Mouse (Mus musculus): Measurements from ENCODE around the gene 2610028H24Rik. TPM values are rescaled to one million over a fixed set of nuclear protein-coding genes. Genes with fewer than 3 reads are reported as not detected.

2610028H24Rik gene
- polyA plus RNA-seq, 1 experiment from 2014 or later, result 0.09 TPM

GRCm38 (mm10) chr10:76493527-76493926 is 44.6 kb downstream of the 2610028H24Rik start:
- H3K4me1 ChIP-seq (replicated peaks), result peaks cover 16% of the 10 kb centered on the region; the same call in 1 of the 2 replicates
- no peak overlapping the region for H3K27ac ChIP-seq
- H3K4me3 ChIP-seq, result no peak overlapping the region
- H3K9me3 ChIP-seq (replicated peaks), result no peaks in the 10 kb centered on the region
- no peak overlapping the region for H3K4me2 ChIP-seq
- ATAC-seq (replicated peaks; ENCODE audit: insufficient number of reproducible peaks, insufficient read depth, low FRiP score, low read depth), result no peak
- no peaks in the 10 kb centered on the region for H3K27me3 ChIP-seq
- WGBS, result 58% methylated on average over 1 of the region's 1 CpGs
- peaks cover 59% of the 10 kb centered on the region; the same call in 1 of the 2 replicates for H3K36me3 ChIP-seq
- H3K9ac ChIP-seq, result no peak overlapping the region

- Histone ChIP-seq H3K27ac (peak overlapping the region; percentile 73), H3K4me3 (no peak overlapping the region), H3K27me3 (no peaks in the 10 kb centered on the region), H3K36me3 (peaks cover 57% of the 10 kb centered on the region), H3K9ac (no peak overlapping the region), H3K9me3 (replicated peaks) (no peaks in the 10 kb centered on the region), H3K4me1 (replicated peaks) (peaks cover 16% of the 10 kb centered on the region; the same call in 1 of the 2 replicates), H3K4me2 (no peak overlapping the region)
- ATAC-seq (replicated peaks; ENCODE audit: insufficient number of reproducible peaks, insufficient read depth, low FRiP score, low read depth), result no peak
- 82% methylated on average over 6 of the region's 6 CpGs for WGBS
Measured at GRCm38 (mm10) chr10:76495501-76495900, 46.6 kb downstream of the 2610028H24Rik start.

GRCm38 (mm10) chr10:76496366-76496765 is 47.5 kb downstream of the 2610028H24Rik start:
- Histone ChIP-seq H3K36me3 (peaks cover 55% of the 10 kb centered on the region), H3K9ac (no peak overlapping the region), H3K27me3 (no peaks in the 10 kb centered on the region), H3K27ac (peak overlapping the region; percentile 73), H3K4me1 (replicated peaks) (peaks cover 16% of the 10 kb centered on the region; the same call in 1 of the 2 replicates), H3K4me2 (peak overlapping the region; percentile 5), H3K9me3 (replicated peaks) (no peaks in the 10 kb centered on the region), H3K4me3 (no peak overlapping the region)
- no peak; the same call in 1 of the 2 replicates for ATAC-seq (replicated peaks; ENCODE audit: insufficient number of reproducible peaks, insufficient read depth, low FRiP score, low read depth)
- WGBS, result 44% methylated on average over 7 of the region's 7 CpGs

- no peak for ATAC-seq (replicated peaks; ENCODE audit: insufficient number of reproducible peaks, insufficient read depth, low FRiP score, low read depth)
- Histone ChIP-seq H3K36me3 (peaks cover 64% of the 10 kb centered on the region), H3K9me3 (replicated peaks) (no peaks in the 10 kb centered on the region), H3K4me3 (no peak overlapping the region), H3K4me2 (no peak overlapping the region), H3K9ac (no peak overlapping the region), H3K27ac (no peak overlapping the region), H3K4me1 (replicated peaks) (peaks cover 16% of the 10 kb centered on the region; the same call in 1 of the 2 replicates), H3K27me3 (no peaks in the 10 kb centered on the region)
- 93% methylated on average over 4 of the region's 4 CpGs for WGBS
Measured at GRCm38 (mm10) chr10:76497522-76497921, 48.6 kb downstream of the 2610028H24Rik start.

- WGBS, result 87% methylated on average over 11 of the region's 11 CpGs
- Histone ChIP-seq H3K27me3 (no peaks in the 10 kb centered on the region), H3K4me1 (replicated peaks) (no peaks in the 10 kb centered on the region), H3K36me3 (peaks cover 77% of the 10 kb centered on the region), H3K9ac (no peak overlapping the region), H3K4me3 (no peak overlapping the region), H3K9me3 (replicated peaks) (no peaks in the 10 kb centered on the region), H3K4me2 (no peak overlapping the region), H3K27ac (no peak overlapping the region)
- ATAC-seq (replicated peaks; ENCODE audit: insufficient number of reproducible peaks, insufficient read depth, low FRiP score, low read depth), result no peak
Measured at GRCm38 (mm10) chr10:76504271-76504943, 55.5 kb downstream of the 2610028H24Rik start.

GRCm38 (mm10) chr10:76505865-76506264 is 57.0 kb downstream of the 2610028H24Rik start:
- H3K9me3 ChIP-seq (replicated peaks), result no peaks in the 10 kb centered on the region
- H3K27ac ChIP-seq, result no peak overlapping the region
- no peak overlapping the region for H3K4me3 ChIP-seq
- WGBS, result 88% methylated on average over 7 of the region's 7 CpGs
- no peak overlapping the region for H3K4me2 ChIP-seq
- H3K4me1 ChIP-seq (replicated peaks), result no peaks in the 10 kb centered on the region
- H3K36me3 ChIP-seq, result peaks cover 74% of the 10 kb centered on the region
- ATAC-seq (replicated peaks; ENCODE audit: insufficient number of reproducible peaks, insufficient read depth, low FRiP score, low read depth), result no peak
- no peaks in the 10 kb centered on the region for H3K27me3 ChIP-seq
- H3K9ac ChIP-seq, result no peak overlapping the region

Other genes starting within 250 kb of the 2610028H24Rik start
- gene Prmt2, start 211.2 kb upstream of the 2610028H24Rik start, polyA plus RNA-seq (2015; fragmentation: Nextera tagmentation; extraction: Ambion mirVana), result 49.4 and 58.6 TPM in 2 replicates
- 0.83 and 0.87 TPM in 2 replicates for gene S100b, start 195.2 kb upstream of the 2610028H24Rik start, polyA plus RNA-seq (2015; fragmentation: Nextera tagmentation; extraction: Ambion mirVana)
- 8.6 and 10.3 TPM in 2 replicates for gene Dip2a, start 103.8 kb upstream of the 2610028H24Rik start, polyA plus RNA-seq (2015; fragmentation: Nextera tagmentation; extraction: Ambion mirVana)
- gene AC141477.1, start 8.6 kb upstream of the 2610028H24Rik start, polyA plus RNA-seq (2015; fragmentation: Nextera tagmentation; extraction: Ambion mirVana), result not detected in 2 replicates
- 9.9 and 11.9 TPM in 2 replicates for gene Pcnt, start 6.3 kb upstream of the 2610028H24Rik start, polyA plus RNA-seq (2015; fragmentation: Nextera tagmentation; extraction: Ambion mirVana)
- gene Mcm3ap, start 19.8 kb downstream of the 2610028H24Rik start, polyA plus RNA-seq (2015; fragmentation: Nextera tagmentation; extraction: Ambion mirVana), result 30.3 and 37.6 TPM in 2 replicates
- 4.5 and 5.1 TPM in 2 replicates for gene Ybey, start 20.0 kb downstream of the 2610028H24Rik start, polyA plus RNA-seq (2015; fragmentation: Nextera tagmentation; extraction: Ambion mirVana)
- 8.3 and 9.6 TPM in 2 replicates for gene Lss, start 82.5 kb downstream of the 2610028H24Rik start, polyA plus RNA-seq (2015; fragmentation: Nextera tagmentation; extraction: Ambion mirVana)
- gene Spatc1l, start 113.2 kb downstream of the 2610028H24Rik start, polyA plus RNA-seq (2015; fragmentation: Nextera tagmentation; extraction: Ambion mirVana), result not detected in 2 replicates
- gene Ftcd, start 126.6 kb downstream of the 2610028H24Rik start, polyA plus RNA-seq (2015; fragmentation: Nextera tagmentation; extraction: Ambion mirVana), result 3.3 and 3.5 TPM in 2 replicates
- gene Col6a2, start 174.5 kb downstream of the 2610028H24Rik start, polyA plus RNA-seq (2015; fragmentation: Nextera tagmentation; extraction: Ambion mirVana), result 90.2 and 125 TPM in 2 replicates

Data from heart, embryonic 15.5 days (tissue).